Mouse (Mus musculus) heart, postnatal 14 days (tissue): ENCODE measurements around the gene Tpcn2. TPM values are rescaled to one million over a fixed set of nuclear protein-coding genes. Genes with fewer than 3 reads are reported as not detected.
A peak's percentile ranks its signal among the peaks of the same experiment; 100 is the strongest.

ENCODE experiments used
- DNase-seq, 2 experiments: peaks; one replicate each; pipeline ENCODE4 v3.0.0; 2021 to 2022
- intact Hi-C: fragments of 180-260 bp; cut with DNase I; formaldehyde crosslinking; loops from one replicate; pipeline ENCODE4 v1.15.1; 2025
- total RNA-seq, 2 experiments: library from RNA; stranded (reverse); gene quantifications; 2 replicates each; pipeline ENCODE4 v1.2.3; 2021

The Tpcn2 gene
- total RNA-seq, 2 experiments from 2014 or later, result 6.0 to 6.2 TPM

DNA sequence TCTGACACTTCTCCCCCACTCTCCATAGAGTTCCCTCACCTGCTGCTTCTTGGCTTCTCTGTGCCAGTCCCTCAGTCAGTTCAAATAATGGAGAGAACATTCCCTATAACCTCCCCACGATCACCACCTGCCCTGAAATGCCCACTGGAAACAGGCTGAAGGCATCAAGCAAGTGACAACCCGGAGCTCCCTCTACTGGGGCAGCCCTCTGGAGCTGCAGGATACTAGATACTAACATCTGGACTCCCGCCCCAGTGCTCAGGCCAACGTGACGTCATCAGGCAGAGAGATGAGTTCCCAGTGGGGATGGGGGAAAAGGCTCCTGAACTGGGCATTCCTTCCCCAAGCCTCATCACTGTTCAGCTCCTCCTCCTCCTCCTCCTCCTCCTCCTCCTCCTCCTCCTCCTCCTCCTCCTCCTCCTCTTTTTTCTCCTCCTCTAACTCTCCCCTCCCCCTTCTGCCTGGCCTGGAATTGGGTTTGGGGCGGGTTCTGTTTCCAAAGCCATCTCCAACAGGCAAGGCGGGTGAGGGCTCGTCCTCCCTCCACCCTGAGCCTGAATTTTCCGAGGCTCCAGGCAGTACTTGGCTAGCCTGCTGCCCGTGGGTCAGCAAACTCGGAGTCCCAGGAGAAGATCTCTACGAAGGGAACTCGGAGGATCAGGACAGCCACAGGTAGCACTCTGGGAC, 16.7 kb upstream of the Tpcn2 start, which contains the start of gene Mrgprf:
Gene Mrgprf, plus strand, starts transcription at position 508 of the 687 bp plus-strand sequence.
- DNase-seq, result peak; percentile 80 to 81
- intact Hi-C loops, result no loop called here

DNA sequence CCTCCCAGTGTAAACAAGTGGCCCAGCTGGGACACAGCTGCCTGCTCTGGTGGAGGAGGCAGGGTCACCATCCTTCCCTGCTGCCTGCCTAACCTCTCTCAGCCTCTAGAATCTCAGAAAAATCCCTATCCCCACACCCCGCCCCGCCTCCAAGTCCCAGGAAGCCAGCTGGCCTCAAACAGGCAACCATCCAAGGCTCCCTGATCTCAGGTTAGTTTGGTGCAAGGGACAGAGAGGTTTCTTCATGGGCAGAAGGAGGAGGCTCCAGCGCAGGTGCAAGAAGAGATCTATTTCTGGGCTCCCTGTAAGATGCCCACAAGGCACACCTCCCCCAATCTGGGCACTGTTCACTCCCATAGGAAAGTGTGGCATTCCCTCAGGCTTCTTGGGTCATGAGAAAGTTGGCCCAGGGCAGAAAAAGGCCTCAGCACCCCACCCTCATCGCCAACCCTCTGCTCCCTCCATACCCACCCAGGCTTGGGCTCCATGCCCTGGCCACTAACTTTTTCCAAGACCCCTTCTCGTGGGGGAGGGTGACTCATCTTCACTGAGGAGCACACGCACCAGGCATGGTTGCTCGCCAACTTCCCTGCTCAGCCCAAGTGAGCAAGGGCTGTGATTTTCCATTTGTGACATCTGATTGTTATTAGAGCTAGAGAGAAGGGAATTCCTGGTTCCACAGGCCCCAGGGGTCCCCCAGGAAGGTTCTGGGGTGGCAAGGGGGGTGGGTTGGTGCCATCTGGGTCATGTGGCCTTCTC, 15.9 kb upstream of the Tpcn2 start:
- intact Hi-C loops, result no loop called here
- DNase-seq, result peak; percentile 54 to 64

DNA sequence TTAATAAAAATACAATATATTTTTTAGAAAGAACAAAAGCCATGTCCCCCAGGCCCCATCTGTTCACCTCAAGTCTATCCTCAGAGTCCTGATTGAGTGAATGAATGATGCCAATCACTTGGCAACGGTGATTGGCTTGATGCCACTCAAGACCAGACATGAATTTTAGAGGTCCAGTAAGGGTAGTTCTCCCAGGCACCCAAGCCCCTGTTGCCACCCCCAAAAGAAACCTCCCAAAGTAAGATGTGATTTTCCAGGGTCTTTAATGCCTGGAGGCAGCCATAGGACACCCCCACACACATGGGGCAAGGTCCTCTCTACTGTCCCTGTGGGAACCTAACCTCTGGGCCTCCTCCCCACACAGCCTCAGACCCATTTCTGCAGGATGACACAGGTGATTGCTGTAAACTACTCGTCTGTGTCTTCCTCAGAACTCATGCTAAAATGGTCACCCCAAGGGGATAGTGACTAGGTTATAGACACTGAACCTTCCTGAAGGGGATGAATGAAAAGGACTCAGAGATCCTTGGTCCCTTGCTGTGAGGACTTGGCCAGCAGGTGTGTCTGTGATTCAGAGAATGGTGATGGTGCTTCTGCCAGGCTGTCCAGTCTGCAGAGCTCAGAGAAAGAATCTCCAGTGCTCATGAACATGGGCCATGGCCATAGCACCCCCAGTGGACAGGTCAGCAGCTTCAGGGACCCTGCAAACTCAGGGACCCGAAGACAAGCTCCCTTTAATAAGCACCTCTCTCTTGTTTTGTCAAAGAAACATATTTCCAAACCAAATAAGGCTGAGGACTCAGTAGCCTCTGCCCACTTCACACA, 15.1 kb upstream of the Tpcn2 start:
- DNase-seq, result no peak
- intact Hi-C loops, result no loop called here

DNA sequence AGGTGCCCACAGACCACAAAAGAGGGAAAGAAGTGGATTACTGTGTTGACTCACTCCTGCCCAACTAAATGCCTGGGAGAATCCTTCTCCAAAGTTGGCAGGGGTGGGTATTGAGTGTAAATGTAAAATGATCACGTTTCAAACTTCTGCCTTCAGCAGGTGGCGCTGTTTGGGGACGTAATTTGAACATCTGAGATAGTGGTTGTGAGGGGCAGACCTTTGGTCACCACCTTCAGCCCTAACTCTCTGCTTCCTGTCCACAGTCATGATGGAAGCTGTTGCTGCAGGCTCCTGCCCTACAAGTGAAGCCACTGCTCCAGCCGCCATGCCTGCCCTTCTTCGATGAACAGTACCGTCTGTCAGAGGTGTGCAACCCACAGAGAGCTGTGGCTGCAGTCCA, 10.0 kb upstream of the Tpcn2 start:
- no peak for DNase-seq

DNA sequence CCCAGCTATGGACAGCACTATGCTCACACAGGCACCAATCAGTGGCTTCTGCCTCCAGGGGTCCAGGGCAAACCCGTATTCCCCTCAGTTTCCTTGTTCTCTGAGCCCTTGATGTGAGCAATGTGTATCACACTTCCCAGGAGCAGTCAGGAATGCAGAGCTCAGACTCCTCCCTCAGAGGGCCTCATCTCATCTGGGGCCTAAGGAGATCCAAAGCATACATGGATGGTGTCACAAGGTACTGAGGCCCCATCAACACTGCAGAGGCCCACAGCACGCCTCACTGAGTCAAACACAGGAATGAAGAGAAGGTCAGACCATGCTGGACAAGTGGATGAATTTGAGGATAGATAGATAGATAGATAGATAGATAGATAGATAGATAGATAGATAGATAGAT, 8.9 kb upstream of the Tpcn2 start:
- intact Hi-C loops, result no loop called here
- no peak for DNase-seq

More for the DNA sequence above, 10.0 kb upstream of the Tpcn2 start:
- intact Hi-C loops, result no loop called here

DNA sequence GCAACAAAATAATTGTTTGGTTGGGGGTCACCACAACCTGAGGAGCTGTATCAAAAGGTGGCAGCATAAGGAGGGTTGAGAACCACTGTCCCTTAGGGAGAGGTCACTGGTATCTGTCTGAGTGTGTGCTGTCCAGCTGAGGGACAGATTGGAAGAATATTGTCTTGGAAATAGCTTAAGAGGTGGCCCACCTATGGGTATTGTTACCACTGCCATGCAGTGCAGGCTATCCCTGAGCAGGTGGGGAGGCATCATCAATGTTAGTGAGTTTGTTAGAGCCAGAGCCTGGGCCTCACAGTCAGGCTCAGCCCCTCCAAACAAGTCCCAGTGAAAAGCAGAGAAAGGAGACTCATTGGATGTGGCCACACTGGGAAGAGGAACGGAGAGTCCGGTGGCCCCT, 8.0 kb upstream of the Tpcn2 start:
- no peak for DNase-seq
- intact Hi-C loops, result no loop called here

DNA sequence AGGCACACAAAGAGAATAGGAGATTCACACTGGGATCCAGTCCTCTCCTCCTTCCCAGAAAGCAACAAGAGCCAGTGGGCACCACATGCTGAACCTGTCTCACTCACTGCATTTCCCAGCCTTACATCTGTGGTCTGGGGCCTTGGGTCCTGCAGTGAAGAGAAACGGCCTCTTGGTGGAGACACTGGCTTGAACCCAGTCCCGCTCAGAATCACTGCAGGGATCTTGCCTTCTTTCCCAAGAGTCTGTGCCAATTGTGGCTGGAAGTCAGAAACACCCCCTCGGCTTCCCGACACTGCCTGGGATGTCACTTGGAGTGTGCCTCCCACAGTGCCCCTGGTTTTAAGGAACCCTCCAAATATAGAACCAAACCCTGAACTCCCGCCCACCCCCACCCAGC, 5.5 kb upstream of the Tpcn2 start:
- intact Hi-C loops, result no loop called here
- peak in 1 of 2 experiments; percentile 29 for DNase-seq

DNA sequence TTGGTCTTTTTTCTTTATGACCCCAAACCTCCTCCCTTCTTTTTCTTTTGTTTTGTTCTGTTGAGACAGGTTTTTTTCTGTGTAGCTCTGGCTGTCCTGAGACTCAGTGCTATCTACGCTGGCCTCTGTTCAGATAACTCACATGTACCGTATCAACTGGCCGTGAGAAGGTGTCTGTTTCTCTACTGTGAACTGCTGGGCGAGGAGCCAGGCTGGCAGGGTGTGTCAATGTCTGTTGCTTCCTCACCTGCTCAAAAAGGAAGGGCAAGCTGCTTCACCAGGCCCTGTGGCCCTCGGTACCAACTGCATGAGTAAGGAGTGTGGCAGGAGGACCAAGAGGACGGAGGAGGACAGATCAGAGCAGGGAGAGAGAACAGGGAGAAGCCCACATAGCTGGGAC, 3.6 kb upstream of the Tpcn2 start:
- intact Hi-C loops, result no loop called here

DNA sequence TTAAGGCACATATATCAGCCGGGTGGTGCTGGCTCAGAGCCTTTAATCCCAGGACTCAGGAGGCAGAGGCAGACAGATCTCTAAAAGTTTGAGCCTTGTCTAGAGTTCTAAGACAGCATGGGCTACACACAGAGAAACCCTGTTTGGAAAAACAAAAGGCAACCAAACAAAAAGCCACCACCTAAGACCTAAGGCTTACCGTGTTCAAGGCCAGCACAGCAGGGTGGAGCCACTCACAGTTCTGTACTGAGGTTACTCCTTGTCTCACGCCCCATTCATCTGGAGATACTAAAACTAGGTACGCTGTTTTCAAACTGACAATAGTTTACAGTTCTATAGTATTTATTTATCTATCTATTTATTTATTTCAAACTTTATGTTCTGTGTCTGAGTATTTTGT, 1.7 kb upstream of the Tpcn2 start:
- DNase-seq, result no peak
- intact Hi-C loops, result no loop called here

More for the DNA sequence above, 3.6 kb upstream of the Tpcn2 start:
- no peak for DNase-seq

DNA sequence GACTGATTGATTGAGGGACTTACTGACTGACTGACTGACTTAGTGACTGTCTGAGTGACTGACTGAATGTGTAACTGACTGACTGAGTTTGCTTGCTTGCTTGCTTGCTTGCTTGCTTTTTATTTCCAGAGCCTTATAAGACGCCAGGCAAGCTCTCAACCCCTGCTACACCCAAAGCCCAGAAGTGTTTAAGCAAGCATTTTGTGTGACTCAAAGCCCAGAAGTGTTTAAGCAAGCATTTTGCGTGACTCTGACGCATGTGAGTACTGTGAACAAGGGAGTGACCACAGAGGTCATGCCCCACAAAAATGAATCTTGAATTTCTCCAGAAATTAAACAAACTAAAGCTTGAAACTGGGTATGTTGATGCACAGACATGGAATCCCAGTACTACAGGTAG, 482 bp upstream of the Tpcn2 start:
- intact Hi-C loops, result no loop called here
- no peak for DNase-seq

DNA sequence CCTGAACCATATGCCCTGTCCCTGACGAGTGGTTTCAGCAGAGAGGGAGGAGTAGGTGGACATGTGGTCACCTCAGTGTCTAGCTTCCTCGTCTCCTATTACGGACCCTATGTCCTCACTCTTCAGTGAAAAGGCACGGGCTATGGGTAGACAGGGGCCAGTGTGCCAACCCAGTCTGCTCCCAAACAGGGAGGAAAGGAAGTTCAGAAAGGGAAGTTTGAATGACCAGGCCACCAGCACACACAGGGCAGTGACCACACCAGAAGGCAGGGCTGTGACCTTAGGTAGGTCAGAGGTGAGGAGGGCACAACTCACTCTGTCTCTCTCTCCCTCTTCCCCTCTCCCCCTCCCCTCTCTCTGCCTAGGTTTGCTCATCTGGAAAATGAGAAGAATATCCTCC, 770 bp downstream of the Tpcn2 start:
- intact Hi-C loops, result no loop called here

DNA sequence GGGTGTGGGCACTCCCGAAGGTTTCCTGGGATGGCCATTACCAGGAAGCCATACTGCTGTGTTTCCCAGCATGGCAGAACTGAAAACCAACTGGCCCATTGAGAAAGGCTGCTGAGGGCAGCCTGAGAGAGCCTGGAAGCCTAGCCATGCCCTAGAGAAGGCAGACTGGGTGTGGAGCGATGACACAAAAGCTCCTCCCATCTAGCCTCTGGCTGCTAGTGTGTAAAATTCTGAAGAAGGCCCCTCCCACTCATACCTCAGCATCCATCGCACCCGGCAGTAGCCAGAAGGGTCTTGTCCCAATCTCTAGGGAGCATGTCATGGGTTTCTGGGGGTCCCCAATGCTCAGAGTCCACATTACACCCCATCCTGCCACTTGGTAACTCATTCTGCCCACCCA, 2.4 kb downstream of the Tpcn2 start:
- intact Hi-C loops, result no loop called here
- no peak for DNase-seq

More for the DNA sequence above, 770 bp downstream of the Tpcn2 start:
- DNase-seq, result no peak

DNA sequence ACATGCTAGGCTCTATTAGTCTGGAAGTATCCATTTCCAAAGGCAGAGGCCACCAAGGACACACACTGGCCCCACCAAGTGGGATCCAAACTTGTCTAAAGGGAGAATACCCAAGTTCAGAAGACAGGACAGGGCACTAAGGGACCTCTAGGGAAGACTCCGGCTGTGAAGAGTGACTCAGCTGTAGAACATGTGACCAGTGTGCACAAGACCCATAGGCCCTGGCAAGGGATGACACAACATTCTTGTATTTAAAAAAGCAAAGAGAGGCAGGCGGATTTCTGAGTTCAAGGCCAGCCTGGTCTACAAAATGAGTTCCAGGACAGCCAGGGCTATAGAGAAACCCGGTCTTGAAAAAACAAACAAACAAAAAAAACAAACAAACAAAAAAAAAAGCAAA, 8.3 kb downstream of the Tpcn2 start:
- intact Hi-C loops, result no loop called here

DNA sequence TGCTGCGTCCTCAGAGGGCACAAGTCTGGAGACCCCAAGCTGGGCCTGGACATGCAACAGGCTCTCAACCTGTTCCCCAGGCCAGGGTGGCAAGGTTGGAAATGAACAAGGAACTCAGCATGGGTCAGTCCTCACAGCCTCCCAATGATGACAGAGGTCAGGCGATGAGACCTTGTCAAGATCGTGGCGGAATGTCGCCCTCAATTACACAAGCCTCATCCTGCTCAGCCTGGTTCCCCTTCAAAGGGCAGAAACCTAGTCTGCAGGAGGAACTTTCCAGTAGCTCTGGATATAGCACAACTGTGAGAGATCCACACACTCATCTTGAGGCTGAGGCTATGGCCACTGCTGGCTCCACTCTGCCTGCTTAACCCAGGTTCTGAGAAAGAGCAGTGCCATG, 12.9 kb downstream of the Tpcn2 start:
- intact Hi-C loops, result no loop called here
- DNase-seq, result no peak

More for the DNA sequence above, 8.3 kb downstream of the Tpcn2 start:
- no peak for DNase-seq

DNA sequence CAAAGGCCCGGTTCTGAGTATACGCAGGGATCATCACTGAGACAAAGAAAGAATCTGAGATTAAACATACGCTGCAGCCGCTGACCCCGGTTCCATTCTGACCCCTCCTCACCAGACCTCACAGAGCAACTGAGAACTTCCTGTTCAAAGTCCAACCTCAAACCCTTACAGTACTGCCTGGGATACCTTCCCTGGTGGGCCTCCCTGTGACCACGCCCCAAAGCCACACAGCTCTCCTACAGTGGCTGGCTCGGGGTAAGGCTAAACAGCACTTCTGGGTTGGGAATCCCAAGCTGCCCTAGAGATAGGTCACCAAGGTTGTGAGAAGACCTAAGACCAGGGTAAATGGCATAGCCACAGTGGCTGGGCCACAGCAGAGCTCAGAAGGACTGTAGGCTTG, 14.9 kb downstream of the Tpcn2 start:
- no peak for DNase-seq
- intact Hi-C loops, result no loop called here

DNA sequence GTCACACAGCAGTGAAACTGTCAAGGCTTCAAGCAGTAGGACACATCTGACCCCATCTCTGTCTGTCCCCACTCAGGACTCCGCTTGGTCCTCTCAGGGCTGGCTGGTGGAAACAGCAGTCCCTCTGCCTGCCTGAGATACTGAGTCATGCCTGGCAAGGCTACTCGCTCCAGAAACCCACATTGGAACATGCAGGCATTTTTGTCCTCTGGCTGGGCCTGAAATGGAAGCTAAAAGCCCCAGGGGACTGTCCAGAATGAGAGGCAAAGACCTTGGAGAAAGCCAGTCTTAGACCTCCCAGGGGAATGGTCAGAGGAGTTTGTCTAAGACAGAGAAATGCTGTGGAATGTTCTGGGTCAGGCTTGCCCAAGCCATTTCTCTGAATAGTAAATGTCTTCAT, 17.8 kb downstream of the Tpcn2 start:
- DNase-seq, result peak; percentile 47 to 56
- intact Hi-C loops, result no loop called here

DNA sequence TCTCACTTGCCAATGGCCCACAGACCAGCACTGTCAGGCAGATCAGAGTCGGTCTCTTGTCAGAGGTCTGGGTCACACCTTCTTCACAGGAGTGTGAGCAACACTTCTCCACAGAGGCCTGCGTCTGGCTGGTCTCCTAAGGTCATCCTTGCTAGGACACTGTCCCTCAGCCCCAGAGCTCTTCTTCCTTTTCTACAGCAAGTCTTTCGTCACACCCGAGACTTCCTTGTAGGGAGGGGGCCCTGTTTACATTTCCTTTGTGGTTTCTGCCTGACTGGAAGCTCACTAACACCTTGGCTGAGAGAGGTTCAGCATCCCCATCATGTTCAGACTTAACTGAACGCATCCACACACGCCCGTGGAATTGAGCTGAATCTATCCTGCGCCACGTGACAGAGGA, 19.6 kb downstream of the Tpcn2 start:
- no peak for DNase-seq
- intact Hi-C loops, result no loop called here

DNA sequence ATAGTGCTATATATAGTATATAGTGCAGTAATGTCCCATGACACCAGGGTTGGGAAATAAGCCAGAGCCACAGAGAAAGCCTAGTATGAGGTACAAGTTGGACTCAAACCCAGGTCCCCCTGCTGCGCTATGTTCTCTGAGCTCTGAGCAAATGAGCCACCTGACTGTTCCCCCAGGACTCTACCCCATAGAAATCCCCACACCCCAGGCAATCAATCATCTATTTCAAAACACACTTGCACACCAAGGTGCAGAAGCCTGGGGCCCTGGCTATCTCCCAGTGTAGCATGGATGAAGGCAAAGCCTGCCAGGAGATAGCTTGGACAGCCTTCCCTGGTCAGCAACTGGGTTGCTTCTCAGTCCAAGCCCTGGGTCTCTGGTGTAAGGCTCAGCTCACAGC, 27.7 kb downstream of the Tpcn2 start:
- DNase-seq, result no peak
- intact Hi-C loops, result no loop called here

DNA sequence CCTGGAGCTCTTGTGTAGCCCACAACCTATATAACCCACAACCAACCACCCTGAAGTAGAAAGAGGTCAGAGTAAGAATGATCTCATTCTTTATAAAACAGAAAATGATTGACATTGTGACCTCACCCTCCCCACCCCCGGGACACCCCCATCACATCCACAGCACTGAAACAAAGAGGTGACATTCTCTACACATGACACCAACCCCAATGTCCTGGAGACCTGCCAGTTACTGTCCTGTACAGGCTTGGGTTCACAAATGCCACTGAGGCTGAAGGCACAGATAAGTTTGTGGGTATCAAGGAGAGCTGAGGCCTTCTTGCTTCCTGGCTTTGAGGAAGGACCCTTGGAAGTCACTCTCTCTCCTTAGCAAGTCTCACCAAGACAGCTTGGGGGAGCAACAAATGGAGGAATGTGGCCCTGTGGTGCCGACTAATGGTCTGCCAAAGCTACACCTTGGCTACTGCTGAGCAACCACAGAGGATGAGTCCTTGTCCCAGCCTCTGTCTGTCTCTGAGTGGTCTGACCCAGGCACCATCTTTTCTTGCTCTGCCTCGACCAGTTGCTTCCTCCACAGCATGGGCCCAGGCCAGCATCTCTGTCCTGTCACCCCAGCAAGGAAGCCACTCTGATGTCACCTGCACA, 29.7 kb downstream of the Tpcn2 start:
- intact Hi-C loops, result no loop called here

DNA sequence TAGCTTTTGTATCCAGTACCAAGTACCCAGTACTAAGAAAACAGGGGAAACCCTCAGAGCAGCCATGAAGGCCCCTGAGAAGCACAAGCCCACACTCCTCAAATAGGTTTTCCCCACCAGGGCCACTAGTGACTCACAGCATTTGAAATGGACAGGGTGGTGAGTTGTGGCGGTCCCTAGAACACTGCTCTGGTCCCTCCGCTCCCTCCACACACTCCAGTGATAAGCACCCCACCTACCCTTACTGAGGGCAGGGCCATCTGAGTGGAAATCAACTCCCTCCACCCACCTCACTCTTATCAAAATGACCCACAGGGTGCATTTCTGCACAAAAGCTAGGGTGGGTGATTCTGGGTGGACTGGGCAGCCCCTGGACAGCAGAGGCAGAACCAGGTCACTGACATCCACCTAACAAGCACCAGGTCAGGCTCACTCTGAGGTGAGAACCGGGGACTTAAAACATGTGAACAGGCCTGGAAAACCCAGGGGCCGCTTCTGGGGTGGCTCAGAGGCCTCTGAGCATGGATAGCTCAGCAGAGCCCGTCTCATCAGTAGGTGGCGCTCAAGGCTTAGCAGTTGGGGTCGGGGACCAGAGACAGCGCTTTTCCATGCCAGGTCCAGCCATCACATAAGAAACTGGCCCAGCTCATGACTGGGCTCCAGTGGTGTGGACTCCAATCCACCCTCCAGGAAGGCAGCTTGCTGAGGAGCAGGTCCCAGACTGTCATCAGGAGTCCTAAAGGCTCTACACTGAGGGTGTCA, 30.9 kb downstream of the Tpcn2 start:
- intact Hi-C loops, result no loop called here
- peak; percentile 87 to 93 for DNase-seq

More for the DNA sequence above, 29.7 kb downstream of the Tpcn2 start:
- no peak for DNase-seq
